Mouse (Mus musculus): Measurements from ENCODE around the gene Plin4. TPM values are rescaled to one million over a fixed set of nuclear protein-coding genes. Genes with fewer than 3 reads are reported as not detected.
"Not testable (repeated sequence)": the region's sequence is repeated elsewhere in the genome, so short reads cannot be mapped to it uniquely, and the experiment has no call there.

Gene Plin4
- polyA plus RNA-seq, 1 experiment from 2014 or later = 0.11 TPM

DNA sequence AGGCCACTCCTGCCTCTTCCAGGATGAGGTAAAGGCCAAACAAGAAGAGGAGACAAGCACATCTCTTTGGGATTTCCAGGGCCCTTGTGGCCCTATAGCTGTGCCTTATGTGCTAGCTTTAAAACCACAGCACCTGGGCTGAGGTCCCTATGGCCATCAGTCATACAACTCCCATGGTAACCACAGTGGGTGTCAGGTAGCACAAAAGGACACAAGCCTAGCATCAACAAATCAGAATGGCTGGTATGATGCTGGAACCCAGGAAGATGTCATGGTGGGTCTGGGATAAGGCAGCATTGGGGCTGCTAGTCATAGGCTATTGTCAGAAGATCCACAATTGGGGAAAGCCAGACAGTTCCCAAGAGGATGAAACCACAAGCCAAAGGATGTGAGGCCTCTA lies 38.5 kb downstream of the Plin4 start:
- Histone ChIP-seq H3K4me1 (peaks cover 15% of the 10 kb centered on the region), H3K27ac (replicated peaks) (no peak overlapping the region), H3K27me3 (no peaks in the 10 kb centered on the region), H3K4me3 (no peak overlapping the region), H3K4me2 (replicated peaks) (no peak overlapping the region), H3K36me3 (peaks cover 71% of the 10 kb centered on the region), H3K9ac (replicated peaks) (no peak overlapping the region), H3K9me3 (no peaks in the 10 kb centered on the region)
- ATAC-seq (replicated peaks) = no peak

DNA sequence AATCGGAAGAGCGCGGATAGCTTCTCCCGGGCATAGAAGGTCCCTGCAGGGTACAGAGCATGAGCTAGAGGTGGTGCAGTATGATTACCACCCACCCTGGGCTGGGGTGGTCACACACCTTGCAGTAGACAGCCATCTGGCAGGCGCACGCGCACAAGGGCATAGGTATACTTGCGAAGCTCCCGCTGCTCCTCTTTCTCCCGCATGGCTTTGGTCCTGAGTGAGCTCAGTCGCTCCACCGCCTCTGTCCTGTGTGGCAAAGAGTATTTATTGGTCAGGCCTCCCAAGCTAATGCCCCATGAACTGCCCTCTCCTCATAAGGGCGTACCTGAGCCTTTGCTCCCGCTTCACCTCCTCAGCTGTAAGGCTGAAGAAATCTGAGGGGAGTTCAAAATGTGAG lies 40.5 kb downstream of the Plin4 start:
- Histone ChIP-seq H3K27me3 (no peaks in the 10 kb centered on the region), H3K36me3 (peaks cover 88% of the 10 kb centered on the region), H3K4me1 (peaks cover 5% of the 10 kb centered on the region), H3K27ac (replicated peaks) (no peak overlapping the region), H3K4me2 (replicated peaks) (no peak overlapping the region), H3K9ac (replicated peaks) (no peak overlapping the region), H3K4me3 (no peak overlapping the region), H3K9me3 (no peaks in the 10 kb centered on the region)
- ATAC-seq (replicated peaks) = no peak
- WGBS = 96% methylated on average over 14 of the region's 14 CpGs

DNA sequence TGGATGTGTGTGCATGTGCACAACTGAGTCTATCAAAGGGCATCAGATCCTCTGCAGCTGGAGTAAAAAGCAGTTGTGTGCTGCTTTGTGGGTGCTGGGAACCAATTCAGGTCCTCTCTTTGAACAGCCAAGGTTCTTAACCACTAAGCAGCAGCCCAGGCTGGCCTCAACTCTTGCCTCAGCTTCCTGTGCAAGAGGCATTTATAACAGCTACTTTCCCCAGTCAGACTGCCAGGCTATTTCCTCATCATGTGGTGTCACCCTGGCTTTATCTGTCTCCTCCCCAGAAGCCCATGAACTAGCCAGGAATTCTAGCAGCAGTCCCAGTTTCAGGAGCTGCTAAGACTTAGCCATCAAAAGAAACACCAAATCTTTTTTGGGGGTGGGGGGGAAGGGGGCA lies 43.2 kb downstream of the Plin4 start:
- no peak overlapping the region for H3K4me2 ChIP-seq (replicated peaks)
- peaks cover 90% of the 10 kb centered on the region for H3K36me3 ChIP-seq
- H3K4me3 ChIP-seq = no peak overlapping the region
- H3K4me1 ChIP-seq = no peaks in the 10 kb centered on the region
- H3K27me3 ChIP-seq = no peaks in the 10 kb centered on the region
- H3K9ac ChIP-seq (replicated peaks) = no peak overlapping the region
- H3K9me3 ChIP-seq = no peaks in the 10 kb centered on the region
- H3K27ac ChIP-seq (replicated peaks) = no peak overlapping the region
- ATAC-seq (replicated peaks) = no peak

DNA sequence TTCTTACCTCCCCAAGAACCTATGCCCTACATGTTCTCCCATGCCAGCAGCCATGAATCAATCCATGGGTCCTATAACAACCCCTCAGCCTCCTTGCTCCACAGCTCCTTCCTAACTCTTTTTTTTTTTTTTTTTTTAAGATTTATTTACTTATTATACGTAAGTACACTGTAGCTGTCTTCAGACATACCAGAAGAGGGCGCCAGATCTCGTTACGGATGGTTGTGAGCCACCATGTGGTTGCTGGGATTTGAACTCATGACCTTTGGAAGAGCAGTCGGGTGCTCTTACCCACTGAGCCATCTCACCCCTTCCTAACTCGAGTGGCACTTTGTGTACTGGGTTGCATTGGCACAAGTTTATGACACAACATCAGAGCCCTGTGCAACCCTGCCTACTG lies 43.9 kb downstream of the Plin4 start:
- H3K4me1 ChIP-seq; H3K9me3 ChIP-seq; ATAC-seq (replicated peaks); H3K27me3 ChIP-seq; H3K4me2 ChIP-seq (replicated peaks); H3K9ac ChIP-seq (replicated peaks); H3K4me3 ChIP-seq; H3K27ac ChIP-seq (replicated peaks): not testable (repeated sequence)
- peaks cover 85% of the 10 kb centered on the region for H3K36me3 ChIP-seq
- WGBS = 86% methylated on average over 6 of the region's 6 CpGs

DNA sequence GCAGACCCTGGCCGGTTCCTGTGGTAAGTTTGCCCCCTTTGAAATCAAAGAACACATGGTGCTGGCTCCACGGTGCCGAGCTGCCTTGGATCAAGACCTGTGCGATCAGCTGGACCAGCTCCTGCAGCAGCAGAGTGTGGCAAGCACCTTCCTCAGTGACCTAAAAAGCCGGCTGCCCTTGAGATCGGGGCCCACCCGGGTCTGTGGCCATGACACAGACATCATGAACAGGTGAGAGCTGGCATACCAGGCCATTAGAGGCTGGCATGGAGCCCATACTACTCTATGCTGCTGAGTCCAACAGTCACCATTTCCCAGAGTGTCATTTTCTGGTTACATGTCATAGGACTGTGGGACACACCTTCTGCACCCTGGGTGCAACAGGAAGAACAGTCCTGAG lies 47.5 kb downstream of the Plin4 start:
- no peak overlapping the region for H3K9ac ChIP-seq (replicated peaks)
- no peaks in the 10 kb centered on the region for H3K27me3 ChIP-seq
- H3K36me3 ChIP-seq = peaks cover 76% of the 10 kb centered on the region
- H3K4me3 ChIP-seq = no peak overlapping the region
- ATAC-seq (replicated peaks) = no peak
- WGBS = 95% methylated on average over 7 of the region's 7 CpGs
- no peaks in the 10 kb centered on the region for H3K4me1 ChIP-seq
- no peaks in the 10 kb centered on the region for H3K9me3 ChIP-seq
- no peak overlapping the region for H3K4me2 ChIP-seq (replicated peaks)
- H3K27ac ChIP-seq (replicated peaks) = no peak overlapping the region

DNA sequence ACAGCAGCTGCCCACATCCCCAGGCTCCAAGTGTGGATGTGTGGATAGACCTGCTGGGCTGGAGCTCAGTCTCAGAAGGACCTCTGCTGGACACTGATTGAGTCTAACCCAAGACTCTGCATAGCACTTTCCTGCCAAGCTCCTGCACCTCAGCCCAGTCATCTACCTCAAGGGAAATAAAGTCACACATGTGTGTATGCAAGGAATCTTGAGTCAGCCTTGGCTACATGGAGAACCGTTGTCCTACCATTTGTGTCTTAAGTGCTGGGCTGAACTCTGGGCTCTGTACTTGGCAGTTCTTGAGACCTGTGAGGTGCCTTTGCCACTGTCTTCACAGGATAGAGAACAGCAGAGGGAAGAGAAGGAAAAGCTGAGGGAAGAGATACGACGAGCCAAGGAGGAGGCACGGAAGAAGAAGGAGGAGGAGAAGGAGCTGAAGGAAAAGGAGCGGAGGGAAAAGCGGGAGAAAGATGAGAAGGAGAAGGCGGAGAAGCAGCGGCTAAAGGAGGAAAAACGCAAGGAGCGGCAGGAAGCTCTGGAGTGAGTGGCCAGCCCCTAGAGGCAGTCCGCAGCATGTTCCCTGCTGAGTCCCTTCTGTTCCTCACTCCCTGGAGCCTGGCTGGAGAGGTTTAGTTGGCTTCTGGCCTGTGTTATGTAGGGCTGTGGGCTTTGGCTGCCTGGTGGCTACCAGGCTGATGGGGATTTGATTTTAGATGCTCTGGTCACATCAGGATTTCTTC lies 52.1 kb downstream of the Plin4 start:
- Histone ChIP-seq H3K9me3 (no peaks in the 10 kb centered on the region), H3K36me3 (peaks cover 39% of the 10 kb centered on the region), H3K4me3 (no peak overlapping the region), H3K4me1 (no peaks in the 10 kb centered on the region), H3K27me3 (no peaks in the 10 kb centered on the region), H3K4me2 (replicated peaks) (no peak overlapping the region), H3K9ac (replicated peaks) (no peak overlapping the region), H3K27ac (replicated peaks) (no peak overlapping the region)
- WGBS = 82% methylated on average over 11 of the region's 11 CpGs
- ATAC-seq (replicated peaks) = no peak

DNA sequence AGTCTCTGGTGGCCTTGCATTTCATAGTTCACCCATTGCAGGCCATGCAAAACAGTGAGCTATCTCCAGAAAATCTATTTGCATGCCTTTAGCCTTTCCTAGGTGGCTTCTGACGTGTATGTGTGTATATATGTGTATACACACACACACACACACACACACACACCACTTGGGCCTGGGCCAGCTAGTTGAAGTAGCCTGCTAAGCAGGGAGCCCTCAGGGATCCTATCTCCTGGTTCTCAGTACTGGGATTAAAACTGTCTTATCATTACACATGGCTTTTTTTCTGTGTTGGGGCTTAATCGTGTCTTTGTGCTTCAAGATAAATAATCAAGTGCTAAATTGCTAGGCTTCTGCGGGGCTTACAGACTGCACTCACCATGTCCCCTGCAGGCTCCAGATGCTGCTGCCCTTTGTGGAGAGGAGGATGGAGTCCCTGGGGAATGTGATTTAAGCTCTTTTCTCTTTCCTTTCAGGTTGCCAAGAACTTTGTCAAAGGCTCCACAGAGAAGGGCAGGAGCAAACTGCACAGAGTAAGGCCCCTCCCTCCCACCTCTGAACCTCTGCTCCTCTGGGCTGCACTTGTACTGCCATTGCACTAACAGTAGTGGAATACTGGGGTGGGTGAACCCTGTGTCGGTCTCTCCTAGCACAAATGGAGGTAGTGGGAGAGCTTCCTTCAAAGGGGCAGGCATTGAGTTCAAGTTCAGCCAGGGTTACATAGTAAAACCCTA lies 53.5 kb downstream of the Plin4 start:
- Histone ChIP-seq H3K9ac (replicated peaks) (no peak overlapping the region), H3K4me2 (replicated peaks) (no peak overlapping the region), H3K36me3 (peaks cover 29% of the 10 kb centered on the region), H3K9me3 (no peaks in the 10 kb centered on the region), H3K4me1 (no peaks in the 10 kb centered on the region), H3K27ac (replicated peaks) (no peak overlapping the region), H3K4me3 (no peak overlapping the region), H3K27me3 (no peaks in the 10 kb centered on the region)
- no peak for ATAC-seq (replicated peaks)
- WGBS = 66% methylated on average over 4 of the region's 4 CpGs

DNA sequence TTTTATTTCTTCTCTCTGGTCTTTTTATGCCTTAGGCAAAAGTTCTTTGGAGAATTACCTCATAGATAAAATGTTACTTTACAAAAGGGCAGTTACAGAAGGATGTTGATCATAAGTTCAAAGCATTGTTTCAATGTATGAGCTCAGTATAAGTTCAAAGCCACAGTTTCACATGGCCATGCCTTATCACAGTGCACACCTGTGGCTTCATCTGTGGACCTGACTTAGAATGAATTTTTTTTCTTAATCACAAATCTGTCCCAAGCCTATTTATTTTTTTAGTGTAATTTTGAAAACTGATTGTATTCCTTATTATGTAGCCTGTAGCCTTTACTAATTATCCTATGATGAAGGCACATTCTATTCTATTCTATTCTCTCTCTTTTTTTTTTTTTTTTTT lies 54.7 kb downstream of the Plin4 start:
- no peak overlapping the region for H3K4me3 ChIP-seq
- H3K9ac ChIP-seq (replicated peaks) = no peak overlapping the region
- no peaks in the 10 kb centered on the region for H3K9me3 ChIP-seq
- H3K4me2 ChIP-seq (replicated peaks) = no peak overlapping the region
- no peak for ATAC-seq (replicated peaks)
- H3K27ac ChIP-seq (replicated peaks) = no peak overlapping the region
- no peaks in the 10 kb centered on the region for H3K4me1 ChIP-seq
- peaks cover 25% of the 10 kb centered on the region for H3K36me3 ChIP-seq
- H3K27me3 ChIP-seq = no peaks in the 10 kb centered on the region

DNA sequence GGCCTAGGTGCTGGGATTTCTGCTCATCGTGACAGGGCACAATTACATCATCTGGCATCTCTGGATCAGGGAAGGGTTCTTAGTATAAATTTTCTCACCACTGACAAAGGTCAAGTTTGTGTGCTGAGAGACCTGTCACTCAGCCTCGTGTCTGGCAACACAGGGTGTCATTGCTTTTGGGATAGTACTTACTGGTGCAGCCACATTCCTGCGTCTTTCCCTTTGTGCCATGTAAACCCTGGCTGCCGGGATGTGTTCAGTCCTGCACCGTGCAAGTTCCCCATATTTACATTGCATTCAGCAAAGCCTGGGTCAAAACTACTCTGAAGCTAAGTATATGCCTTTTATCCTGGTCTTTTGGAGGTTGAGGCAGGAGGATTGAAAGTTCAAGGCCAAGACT lies 58.2 kb downstream of the Plin4 start:
- ATAC-seq (replicated peaks) = no peak
- WGBS = 88% methylated on average over 5 of the region's 5 CpGs
- H3K9me3 ChIP-seq = no peaks in the 10 kb centered on the region

More for the DNA sequence above, 58.2 kb downstream of the Plin4 start:
- no peak overlapping the region for H3K9ac ChIP-seq (replicated peaks)
- peaks cover 19% of the 10 kb centered on the region for H3K36me3 ChIP-seq
- H3K4me1 ChIP-seq = no peaks in the 10 kb centered on the region
- H3K4me3 ChIP-seq = no peak overlapping the region
- no peaks in the 10 kb centered on the region for H3K27me3 ChIP-seq
- H3K4me2 ChIP-seq (replicated peaks) = no peak overlapping the region
- H3K27ac ChIP-seq (replicated peaks) = no peak overlapping the region

Other genes starting within 250 kb of the Plin4 start
- gene Zfp119a, start 230.9 kb downstream of the Plin4 start, polyA plus RNA-seq (2015; fragmentation: Nextera tagmentation; extraction: Ambion mirVana) = 11.4 and 13.1 TPM in 2 replicates
- 16.5 and 16.7 TPM in 2 replicates for gene Zfp959, start 217.7 kb downstream of the Plin4 start, polyA plus RNA-seq (2015; fragmentation: Nextera tagmentation; extraction: Ambion mirVana)
- gene Zfp119b, start 160.3 kb downstream of the Plin4 start, polyA plus RNA-seq (2015; fragmentation: Nextera tagmentation; extraction: Ambion mirVana) = 6.9 and 7.9 TPM in 2 replicates
- 3.1 and 3.9 TPM in 2 replicates for gene Ebi3, start 157.2 kb downstream of the Plin4 start, polyA plus RNA-seq (2015; fragmentation: Nextera tagmentation; extraction: Ambion mirVana)
- gene Yju2, start 150.7 kb downstream of the Plin4 start, polyA plus RNA-seq (2015; fragmentation: Nextera tagmentation; extraction: Ambion mirVana) = 25.2 and 27.8 TPM in 2 replicates
- gene Shd, start 139.3 kb downstream of the Plin4 start, polyA plus RNA-seq (2015; fragmentation: Nextera tagmentation; extraction: Ambion mirVana) = 118 and 121 TPM in 2 replicates
- 127 and 151 TPM in 2 replicates for gene Fsd1, start 123.3 kb downstream of the Plin4 start, polyA plus RNA-seq (2015; fragmentation: Nextera tagmentation; extraction: Ambion mirVana)
- gene Stap2, start 104.2 kb downstream of the Plin4 start, polyA plus RNA-seq (2015; fragmentation: Nextera tagmentation; extraction: Ambion mirVana) = 4.9 and 5.5 TPM in 2 replicates
- 190 and 191 TPM in 2 replicates for gene Mpnd, start 104.1 kb downstream of the Plin4 start, polyA plus RNA-seq (2015; fragmentation: Nextera tagmentation; extraction: Ambion mirVana)
- 120 and 122 TPM in 2 replicates for gene Sh3gl1, start 73.2 kb downstream of the Plin4 start, polyA plus RNA-seq (2015; fragmentation: Nextera tagmentation; extraction: Ambion mirVana)
- gene Chaf1a, start 69.4 kb downstream of the Plin4 start, polyA plus RNA-seq (2015; fragmentation: Nextera tagmentation; extraction: Ambion mirVana) = 10.8 and 14.3 TPM in 2 replicates
- gene Ubxn6, start 34.8 kb downstream of the Plin4 start, polyA plus RNA-seq (2015; fragmentation: Nextera tagmentation; extraction: Ambion mirVana) = 81.1 and 89.5 TPM in 2 replicates
- 144 and 167 TPM in 2 replicates for gene Hdgfl2, start 30.2 kb downstream of the Plin4 start, polyA plus RNA-seq (2015; fragmentation: Nextera tagmentation; extraction: Ambion mirVana)
- 0.69 and 0.74 TPM in 2 replicates for gene Plin5, start 7.8 kb upstream of the Plin4 start, polyA plus RNA-seq (2015; fragmentation: Nextera tagmentation; extraction: Ambion mirVana)
- 0.13 and 0.19 TPM in 2 replicates for gene Lrg1, start 12.2 kb upstream of the Plin4 start, polyA plus RNA-seq (2015; fragmentation: Nextera tagmentation; extraction: Ambion mirVana)
- 13.6 and 14.2 TPM in 2 replicates for gene Sema6b, start 30.5 kb upstream of the Plin4 start, polyA plus RNA-seq (2015; fragmentation: Nextera tagmentation; extraction: Ambion mirVana)
- gene Tnfaip8l1, start 52.7 kb upstream of the Plin4 start, polyA plus RNA-seq (2015; fragmentation: Nextera tagmentation; extraction: Ambion mirVana) = 9.0 and 10.0 TPM in 2 replicates
- gene Mydgf, start 74.1 kb upstream of the Plin4 start, polyA plus RNA-seq (2015; fragmentation: Nextera tagmentation; extraction: Ambion mirVana) = 59.7 and 63.2 TPM in 2 replicates
- 30.7 and 31.2 TPM in 2 replicates for gene Dpp9, start 109.1 kb upstream of the Plin4 start, polyA plus RNA-seq (2015; fragmentation: Nextera tagmentation; extraction: Ambion mirVana)
- gene Fem1a, start 147.0 kb upstream of the Plin4 start, polyA plus RNA-seq (2015; fragmentation: Nextera tagmentation; extraction: Ambion mirVana) = 21.4 and 22.9 TPM in 2 replicates
- 1.3 and 1.7 TPM in 2 replicates for gene Ticam1, start 167.0 kb upstream of the Plin4 start, polyA plus RNA-seq (2015; fragmentation: Nextera tagmentation; extraction: Ambion mirVana)
- 10.9 and 13.6 TPM in 2 replicates for gene Plin3, start 183.1 kb upstream of the Plin4 start, polyA plus RNA-seq (2015; fragmentation: Nextera tagmentation; extraction: Ambion mirVana)
- not detected in 2 replicates for gene Arrdc5, start 190.5 kb upstream of the Plin4 start, polyA plus RNA-seq (2015; fragmentation: Nextera tagmentation; extraction: Ambion mirVana)
- gene Uhrf1, start 193.5 kb upstream of the Plin4 start, polyA plus RNA-seq (2015; fragmentation: Nextera tagmentation; extraction: Ambion mirVana) = 55.6 and 65.1 TPM in 2 replicates
- gene Kdm4b, start 216.3 kb upstream of the Plin4 start, polyA plus RNA-seq (2015; fragmentation: Nextera tagmentation; extraction: Ambion mirVana) = 81.2 and 81.5 TPM in 2 replicates

Data from forebrain, embryonic 15.5 days (tissue).